Mouse (Mus musculus): ENCODE data around the gene 9630041A04Rik. TPM values are rescaled to one million over a fixed set of nuclear protein-coding genes. Genes with fewer than 3 reads are reported as not detected.

The 9630041A04Rik gene
- polyA plus RNA-seq, 1 experiment from 2014 or later, result not detected

DNA sequence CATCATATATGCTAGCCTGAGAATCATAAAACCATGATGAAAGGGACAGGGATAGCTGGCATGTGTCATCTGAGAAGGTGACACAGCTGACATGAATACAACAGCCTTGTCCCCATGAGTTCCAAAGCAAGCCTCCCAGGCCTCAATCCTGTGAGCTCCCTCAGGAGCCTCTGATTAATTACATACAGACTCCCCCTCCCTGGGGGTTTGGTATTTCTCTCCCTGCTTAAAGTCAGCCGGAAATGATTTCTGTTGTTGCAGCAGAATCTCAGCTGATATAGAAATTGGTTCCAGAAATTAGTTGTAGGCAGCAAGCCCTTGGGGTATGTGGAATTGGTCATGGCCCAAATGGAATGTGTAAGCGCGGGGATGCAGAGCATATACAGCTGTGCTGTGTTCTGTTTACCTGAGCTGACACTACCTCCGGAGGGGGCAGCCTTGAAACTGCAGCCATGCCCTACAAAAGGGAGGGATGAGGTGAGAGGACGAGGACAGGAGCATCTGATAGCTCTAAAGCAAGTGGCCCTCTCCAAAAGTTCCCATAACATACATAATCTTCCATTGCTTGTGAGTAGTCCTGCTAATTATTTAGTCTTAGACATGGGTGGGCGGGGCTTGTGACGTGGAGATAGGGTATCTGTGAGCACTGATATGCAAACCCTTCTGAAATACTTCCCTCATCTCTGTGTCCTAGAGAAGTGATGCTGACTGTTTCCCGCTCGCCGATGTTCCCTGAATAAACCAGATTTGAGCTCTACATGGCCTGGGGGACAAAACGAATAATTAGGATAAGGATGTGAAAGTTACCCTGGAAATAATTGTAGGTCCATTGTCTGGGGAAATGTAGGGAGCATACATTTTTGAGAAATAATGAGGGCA lies 15.7 kb downstream of the 9630041A04Rik start:
- Histone ChIP-seq H3K4me1 (replicated peaks; ENCODE audit: insufficient read depth, low read length) (no peaks in the 10 kb centered on the region), H3K9me3 (replicated peaks; ENCODE audit: low read length) (no peaks in the 10 kb centered on the region), H3K9ac (ENCODE audit: low read depth, low read length) (no peak overlapping the region), H3K4me2 (ENCODE audit: low read length) (no peak overlapping the region), H3K36me3 (ENCODE audit: insufficient read depth, low read length) (no peaks in the 10 kb centered on the region), H3K27me3 (ENCODE audit: insufficient read depth, low read length) (no peaks in the 10 kb centered on the region), H3K27ac (no peak overlapping the region), H3K4me3 (replicated peaks; ENCODE audit: low read depth, low read length) (no peak overlapping the region)
- TF ChIP-seq CTCF (IDR thresholded peaks at IDR 0.05; ENCODE audit: low read depth), result no peak
- DNase-seq (ENCODE audit: low spot score), result no peak
- WGBS, result 72% methylated on average over 11 of the region's 11 CpGs
- no peak for ATAC-seq (replicated peaks; ENCODE audit: low FRiP score, low read depth)

DNA sequence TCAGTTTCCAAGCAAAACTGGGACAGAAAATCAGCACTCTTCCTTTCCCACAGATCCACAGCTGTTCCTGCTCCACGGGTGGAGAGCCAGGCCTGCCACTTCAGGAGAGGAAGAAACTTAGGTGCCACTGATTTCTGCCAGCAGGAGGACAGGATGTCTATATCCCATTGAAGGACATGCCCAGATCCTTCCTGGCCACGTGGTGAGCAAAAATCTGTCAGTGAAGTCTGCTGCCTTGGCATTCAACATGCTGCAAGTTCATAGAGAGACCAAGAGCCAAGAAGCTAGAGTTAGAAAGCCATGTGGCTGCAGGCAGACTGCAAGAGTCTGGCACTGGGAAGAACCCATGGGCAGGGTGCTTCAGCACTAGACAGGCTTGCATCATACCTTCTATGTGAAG lies 21.7 kb downstream of the 9630041A04Rik start:
- 66% methylated on average over 2 of the region's 2 CpGs for WGBS
- Histone ChIP-seq H3K27me3 (ENCODE audit: insufficient read depth, low read length) (no peaks in the 10 kb centered on the region), H3K36me3 (ENCODE audit: insufficient read depth, low read length) (no peaks in the 10 kb centered on the region), H3K9ac (ENCODE audit: low read depth, low read length) (no peak overlapping the region), H3K4me3 (replicated peaks; ENCODE audit: low read depth, low read length) (no peak overlapping the region), H3K9me3 (replicated peaks; ENCODE audit: low read length) (no peaks in the 10 kb centered on the region), H3K4me1 (replicated peaks; ENCODE audit: insufficient read depth, low read length) (no peaks in the 10 kb centered on the region), H3K27ac (no peak overlapping the region), H3K4me2 (ENCODE audit: low read length) (no peak overlapping the region)
- ATAC-seq (replicated peaks; ENCODE audit: low FRiP score, low read depth) (no peak), DNase-seq (ENCODE audit: low spot score) (no peak)
- no peak for TF ChIP-seq CTCF (IDR thresholded peaks at IDR 0.05; ENCODE audit: low read depth)

GRCm38 (mm10) chr9:101897851-101898250 lies 36.2 kb downstream of the 9630041A04Rik start:
- no peak overlapping the region for H3K4me3 ChIP-seq (replicated peaks; ENCODE audit: low read depth, low read length)
- TF ChIP-seq CTCF (IDR thresholded peaks at IDR 0.05; ENCODE audit: low read depth), result no peak
- ATAC-seq (replicated peaks; ENCODE audit: low FRiP score, low read depth) (no peak), DNase-seq (ENCODE audit: low spot score) (no peak)
- no peaks in the 10 kb centered on the region for H3K9me3 ChIP-seq (replicated peaks; ENCODE audit: low read length)
- H3K4me1 ChIP-seq (replicated peaks; ENCODE audit: insufficient read depth, low read length), result no peaks in the 10 kb centered on the region
- no peak overlapping the region for H3K9ac ChIP-seq (ENCODE audit: low read depth, low read length)
- no peaks in the 10 kb centered on the region for H3K27me3 ChIP-seq (ENCODE audit: insufficient read depth, low read length)
- H3K27ac ChIP-seq, result no peak overlapping the region
- 84% methylated on average over 1 of the region's 1 CpGs for WGBS
- no peaks in the 10 kb centered on the region for H3K36me3 ChIP-seq (ENCODE audit: insufficient read depth, low read length)
- no peak overlapping the region for H3K4me2 ChIP-seq (ENCODE audit: low read length)

- H3K36me3 ChIP-seq (ENCODE audit: insufficient read depth, low read length), result no peaks in the 10 kb centered on the region
Observed at GRCm38 (mm10) chr9:101903406-101903805, 41.8 kb downstream of the 9630041A04Rik start.

GRCm38 (mm10) chr9:101907747-101908255 lies 46.2 kb downstream of the 9630041A04Rik start:
- no peak overlapping the region for H3K4me3 ChIP-seq (replicated peaks; ENCODE audit: low read depth, low read length)
- H3K27ac ChIP-seq, result no peak overlapping the region
- DNase-seq (ENCODE audit: low spot score) (no peak), ATAC-seq (replicated peaks; ENCODE audit: low FRiP score, low read depth) (no peak)
- no peak for TF ChIP-seq CTCF (IDR thresholded peaks at IDR 0.05; ENCODE audit: low read depth)
- H3K4me1 ChIP-seq (replicated peaks; ENCODE audit: insufficient read depth, low read length), result no peaks in the 10 kb centered on the region
- no peaks in the 10 kb centered on the region for H3K36me3 ChIP-seq (ENCODE audit: insufficient read depth, low read length)
- H3K9me3 ChIP-seq (replicated peaks; ENCODE audit: low read length), result no peaks in the 10 kb centered on the region
- H3K4me2 ChIP-seq (ENCODE audit: low read length), result no peak overlapping the region
- H3K9ac ChIP-seq (ENCODE audit: low read depth, low read length), result no peak overlapping the region
- no peaks in the 10 kb centered on the region for H3K27me3 ChIP-seq (ENCODE audit: insufficient read depth, low read length)
- 51% methylated on average over 6 of the region's 6 CpGs for WGBS

More at GRCm38 (mm10) chr9:101903406-101903805, 41.8 kb downstream of the 9630041A04Rik start:
- no peaks in the 10 kb centered on the region for H3K4me1 ChIP-seq (replicated peaks; ENCODE audit: insufficient read depth, low read length)
- TF ChIP-seq CTCF (IDR thresholded peaks at IDR 0.05; ENCODE audit: low read depth), result no peak
- DNase-seq (ENCODE audit: low spot score) (no peak), ATAC-seq (replicated peaks; ENCODE audit: low FRiP score, low read depth) (no peak)
- no peak overlapping the region for H3K9ac ChIP-seq (ENCODE audit: low read depth, low read length)
- H3K9me3 ChIP-seq (replicated peaks; ENCODE audit: low read length), result no peaks in the 10 kb centered on the region
- no peaks in the 10 kb centered on the region for H3K27me3 ChIP-seq (ENCODE audit: insufficient read depth, low read length)
- no peak overlapping the region for H3K4me2 ChIP-seq (ENCODE audit: low read length)
- no peak overlapping the region for H3K27ac ChIP-seq
- no peak overlapping the region for H3K4me3 ChIP-seq (replicated peaks; ENCODE audit: low read depth, low read length)
- WGBS, result 87% methylated on average over 3 of the region's 3 CpGs

DNA sequence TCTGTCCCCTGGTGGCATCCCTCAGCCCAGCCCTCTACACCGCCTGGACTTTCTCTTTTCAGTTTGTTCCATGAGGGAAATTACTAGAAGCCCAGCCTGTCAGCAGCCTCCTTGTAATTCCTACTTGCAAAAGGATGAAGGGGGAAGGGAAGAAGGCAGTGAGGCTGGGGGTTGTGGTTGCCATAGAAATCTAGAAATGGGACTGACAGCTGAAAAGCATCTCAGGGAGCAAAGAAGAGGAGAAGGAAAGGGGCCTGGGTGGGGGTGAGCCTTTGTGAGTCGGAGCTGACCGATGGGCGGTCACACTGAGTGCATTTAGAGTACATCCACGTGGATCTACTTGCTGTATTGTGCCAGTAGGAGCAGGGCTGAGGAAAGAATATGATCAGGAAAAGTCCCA lies 47.2 kb downstream of the 9630041A04Rik start:
- Histone ChIP-seq H3K4me3 (replicated peaks; ENCODE audit: low read depth, low read length) (no peak overlapping the region), H3K4me1 (replicated peaks; ENCODE audit: insufficient read depth, low read length) (no peaks in the 10 kb centered on the region), H3K27me3 (ENCODE audit: insufficient read depth, low read length) (no peaks in the 10 kb centered on the region), H3K9me3 (replicated peaks; ENCODE audit: low read length) (no peaks in the 10 kb centered on the region), H3K36me3 (ENCODE audit: insufficient read depth, low read length) (no peaks in the 10 kb centered on the region), H3K9ac (ENCODE audit: low read depth, low read length) (no peak overlapping the region), H3K27ac (no peak overlapping the region), H3K4me2 (ENCODE audit: low read length) (no peak overlapping the region)
- WGBS, result 67% methylated on average over 5 of the region's 5 CpGs
- TF ChIP-seq CTCF (IDR thresholded peaks at IDR 0.05; ENCODE audit: low read depth), result no peak
- ATAC-seq (replicated peaks; ENCODE audit: low FRiP score, low read depth), result no peak
- no peak for DNase-seq (ENCODE audit: low spot score)

All from kidney, postnatal 0 days (tissue).